Mouse (Mus musculus): Measurements from ENCODE around the gene Relb. TPM values are rescaled to one million over a fixed set of nuclear protein-coding genes. Genes with fewer than 3 reads are reported as not detected.

Relb gene
- polyA plus RNA-seq (2012; ENCODE audit: insufficient read depth, insufficient read length, missing spikeins) = 7.1 and 10.5 TPM in 2 replicates

GRCm38 (mm10) chr7:19629361-19629734 lies at the start of gene Relb:
Relb (minus strand) TSS chr7:19629438.
- Histone ChIP-seq H3K4me1 (ENCODE audit: control insufficient read depth, insufficient read depth, insufficient read length, low read length) (peaks cover 3% of the 10 kb centered on the region; the same call in 1 of the 2 replicates), H3K27ac (replicated peaks; ENCODE audit: low read depth, low read length) (peak within 1 kb of the TSS; percentile 84), H3K4me3 (ENCODE audit: insufficient read depth, low read depth, low read length) (peak within 1 kb of the TSS; percentile 73)

- H3K4me1 ChIP-seq (ENCODE audit: control insufficient read depth, insufficient read depth, insufficient read length, low read length) = peaks cover 3% of the 10 kb centered on the region; the same call in 1 of the 2 replicates
- H3K27ac ChIP-seq (replicated peaks; ENCODE audit: low read depth, low read length) = no peak overlapping the region
- no peak overlapping the region for H3K4me3 ChIP-seq (ENCODE audit: insufficient read depth, low read depth, low read length)
Measured at GRCm38 (mm10) chr7:19678901-19679300, 49.7 kb upstream of the Relb start.

DNA sequence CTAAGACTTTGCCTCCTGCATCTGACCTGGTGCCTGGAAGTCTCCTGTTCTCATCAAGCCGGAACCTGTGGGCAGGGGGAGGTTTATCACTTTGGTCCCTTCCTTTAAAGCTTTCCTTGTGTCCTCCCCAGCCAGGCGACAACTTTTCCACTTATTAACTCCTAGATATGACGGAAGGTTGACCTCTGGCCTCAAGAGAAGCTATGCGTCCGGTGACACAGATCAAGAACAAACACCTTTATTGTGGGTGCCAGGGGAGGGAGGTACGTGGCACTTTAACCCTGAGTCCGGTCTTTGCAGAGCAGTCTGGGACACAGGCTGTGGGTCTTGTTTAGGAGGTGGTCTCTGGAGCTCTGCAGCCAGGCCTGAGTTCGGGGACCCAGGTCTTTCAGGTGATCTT lies 48.6 kb upstream of the Relb start, which contains the start of gene Apoc2:
Gene Apoc2 (minus strand): TSS at position 70 of the 400 bp plus-strand sequence.
- Histone ChIP-seq H3K4me1 (ENCODE audit: control insufficient read depth, insufficient read depth, insufficient read length, low read length) (peaks cover 3% of the 10 kb centered on the region; the same call in 1 of the 2 replicates), H3K27ac (replicated peaks; ENCODE audit: low read depth, low read length) (no peak within 1 kb of the TSS), H3K4me3 (ENCODE audit: insufficient read depth, low read depth, low read length) (no peak within 1 kb of the TSS)

DNA sequence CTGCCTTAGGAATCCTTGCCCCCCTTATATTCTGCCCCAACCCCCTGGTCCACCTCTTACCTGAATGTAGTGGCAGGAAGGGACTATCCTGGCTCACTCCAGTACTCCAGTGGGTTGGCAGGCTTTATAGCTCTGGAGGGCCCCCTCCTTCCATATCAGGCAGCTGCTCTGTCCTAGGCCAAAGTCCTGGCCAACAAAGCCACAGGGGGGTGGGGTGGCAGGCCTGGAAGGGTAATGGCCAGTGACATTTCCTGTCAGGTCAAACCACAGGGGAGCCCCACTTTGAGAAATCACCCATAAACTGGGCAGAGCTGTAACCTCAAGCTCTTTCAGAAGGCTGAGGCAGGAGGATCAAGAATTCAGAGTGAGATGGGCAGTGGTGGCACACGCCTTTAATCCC lies 47.4 kb upstream of the Relb start:
- H3K4me1 ChIP-seq (ENCODE audit: control insufficient read depth, insufficient read depth, insufficient read length, low read length) = peaks cover 3% of the 10 kb centered on the region; the same call in 1 of the 2 replicates
- H3K4me3 ChIP-seq (ENCODE audit: insufficient read depth, low read depth, low read length) = no peak overlapping the region
- no peak overlapping the region for H3K27ac ChIP-seq (replicated peaks; ENCODE audit: low read depth, low read length)

GRCm38 (mm10) chr7:19675824-19676223 lies 46.6 kb upstream of the Relb start:
- Histone ChIP-seq H3K27ac (replicated peaks; ENCODE audit: low read depth, low read length) (no peak overlapping the region; the same call in 1 of the 2 replicates), H3K4me3 (ENCODE audit: insufficient read depth, low read depth, low read length) (no peak overlapping the region), H3K4me1 (ENCODE audit: control insufficient read depth, insufficient read depth, insufficient read length, low read length) (peaks cover 3% of the 10 kb centered on the region; the same call in 1 of the 2 replicates)

DNA sequence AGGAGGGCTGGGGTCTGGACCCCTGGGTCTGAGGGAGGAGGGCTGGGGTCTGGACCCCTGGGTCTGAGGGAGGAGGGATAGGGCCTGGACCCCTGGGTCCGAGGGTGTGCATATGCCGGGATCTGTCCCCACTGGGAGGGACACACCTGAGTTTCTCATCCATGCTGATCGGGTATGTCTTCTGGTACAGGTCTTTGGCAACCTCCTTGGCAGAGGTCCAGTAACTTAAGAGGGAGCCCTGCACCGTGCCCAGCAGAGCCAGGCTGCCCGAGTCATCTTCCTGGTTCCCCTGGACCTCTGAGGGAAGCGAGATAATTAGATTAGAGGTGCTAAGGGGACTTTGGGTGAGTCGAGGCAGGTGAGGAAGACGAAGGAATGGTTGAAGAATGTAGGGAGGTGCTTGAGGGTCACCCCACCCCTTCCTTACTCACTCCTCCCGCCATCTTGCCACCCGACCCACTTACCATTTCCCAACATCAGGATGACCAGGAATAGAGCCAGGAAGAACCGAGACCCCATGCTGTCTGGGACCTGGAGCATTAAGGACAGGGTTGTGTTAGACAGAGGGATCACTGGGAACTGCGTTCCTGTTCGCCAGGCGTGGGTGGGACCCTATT lies 44.0 kb upstream of the Relb start:
- H3K4me1 ChIP-seq (ENCODE audit: control insufficient read depth, insufficient read depth, insufficient read length, low read length) = peaks cover 3% of the 10 kb centered on the region; the same call in 1 of the 2 replicates
- H3K27ac ChIP-seq (replicated peaks; ENCODE audit: low read depth, low read length) = no peak overlapping the region
- H3K4me3 ChIP-seq (ENCODE audit: insufficient read depth, low read depth, low read length) = no peak overlapping the region

- Histone ChIP-seq H3K4me1 (ENCODE audit: control insufficient read depth, insufficient read depth, insufficient read length, low read length) (peaks cover under 1% of the 10 kb centered on the region; the same call in 1 of the 2 replicates), H3K4me3 (ENCODE audit: insufficient read depth, low read depth, low read length) (no peak overlapping the region), H3K27ac (replicated peaks; ENCODE audit: low read depth, low read length) (no peak overlapping the region)
Measured at GRCm38 (mm10) chr7:19671511-19671910, 42.3 kb upstream of the Relb start.

- Histone ChIP-seq H3K4me1 (ENCODE audit: control insufficient read depth, insufficient read depth, insufficient read length, low read length) (no peaks in the 10 kb centered on the region), H3K4me3 (ENCODE audit: insufficient read depth, low read depth, low read length) (peak overlapping the region; percentile 16; the same call in 1 of the 2 replicates), H3K27ac (replicated peaks; ENCODE audit: low read depth, low read length) (peak overlapping the region; percentile 88)
Measured at GRCm38 (mm10) chr7:19668947-19669721, 39.9 kb upstream of the Relb start.

DNA sequence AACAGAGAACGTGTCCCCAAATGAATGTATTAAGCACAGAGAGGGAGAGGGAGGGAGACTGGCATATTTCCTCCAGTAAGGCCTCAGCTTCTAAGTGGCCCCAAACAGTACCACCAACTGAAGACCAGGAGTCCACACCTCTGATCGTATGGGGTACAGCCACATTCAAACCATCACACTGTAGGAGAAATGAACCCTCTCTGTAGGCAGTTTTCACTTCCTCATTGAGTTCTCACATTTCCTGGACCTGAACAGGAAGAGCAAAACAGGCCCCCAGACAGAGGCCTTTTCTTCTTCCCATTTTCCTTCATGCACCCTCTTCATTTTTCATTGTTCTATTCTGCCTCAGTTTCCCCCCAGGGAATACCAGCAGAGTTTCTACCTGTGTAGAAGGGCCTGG lies 38.2 kb upstream of the Relb start:
- Histone ChIP-seq H3K4me3 (ENCODE audit: insufficient read depth, low read depth, low read length) (no peak overlapping the region), H3K27ac (replicated peaks; ENCODE audit: low read depth, low read length) (peak overlapping the region; percentile 58), H3K4me1 (ENCODE audit: control insufficient read depth, insufficient read depth, insufficient read length, low read length) (peaks cover 8% of the 10 kb centered on the region)

DNA sequence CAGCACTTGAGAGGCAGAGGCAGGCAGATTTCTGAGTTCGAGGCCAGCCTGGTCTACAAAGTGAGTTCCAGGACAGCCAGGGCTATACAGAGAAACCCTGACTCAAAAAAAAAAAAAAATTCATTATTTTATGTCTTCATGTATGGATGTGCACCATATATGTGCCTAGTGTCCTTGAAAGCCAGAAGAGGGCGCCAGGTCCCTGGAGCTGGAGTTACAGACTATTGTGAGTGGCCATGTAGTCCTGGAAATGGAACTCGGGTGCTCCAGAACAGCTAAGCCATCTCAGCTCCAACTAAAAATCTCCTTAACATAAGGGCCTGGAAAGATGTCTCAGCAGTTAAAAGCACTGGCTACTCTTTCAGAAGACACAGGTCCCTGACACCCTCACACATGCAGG lies 37.5 kb upstream of the Relb start:
- Histone ChIP-seq H3K4me1 (ENCODE audit: control insufficient read depth, insufficient read depth, insufficient read length, low read length) (peaks cover 8% of the 10 kb centered on the region), H3K27ac (replicated peaks; ENCODE audit: low read depth, low read length) (peak overlapping the region; percentile 58), H3K4me3 (ENCODE audit: insufficient read depth, low read depth, low read length) (no peak overlapping the region)

DNA sequence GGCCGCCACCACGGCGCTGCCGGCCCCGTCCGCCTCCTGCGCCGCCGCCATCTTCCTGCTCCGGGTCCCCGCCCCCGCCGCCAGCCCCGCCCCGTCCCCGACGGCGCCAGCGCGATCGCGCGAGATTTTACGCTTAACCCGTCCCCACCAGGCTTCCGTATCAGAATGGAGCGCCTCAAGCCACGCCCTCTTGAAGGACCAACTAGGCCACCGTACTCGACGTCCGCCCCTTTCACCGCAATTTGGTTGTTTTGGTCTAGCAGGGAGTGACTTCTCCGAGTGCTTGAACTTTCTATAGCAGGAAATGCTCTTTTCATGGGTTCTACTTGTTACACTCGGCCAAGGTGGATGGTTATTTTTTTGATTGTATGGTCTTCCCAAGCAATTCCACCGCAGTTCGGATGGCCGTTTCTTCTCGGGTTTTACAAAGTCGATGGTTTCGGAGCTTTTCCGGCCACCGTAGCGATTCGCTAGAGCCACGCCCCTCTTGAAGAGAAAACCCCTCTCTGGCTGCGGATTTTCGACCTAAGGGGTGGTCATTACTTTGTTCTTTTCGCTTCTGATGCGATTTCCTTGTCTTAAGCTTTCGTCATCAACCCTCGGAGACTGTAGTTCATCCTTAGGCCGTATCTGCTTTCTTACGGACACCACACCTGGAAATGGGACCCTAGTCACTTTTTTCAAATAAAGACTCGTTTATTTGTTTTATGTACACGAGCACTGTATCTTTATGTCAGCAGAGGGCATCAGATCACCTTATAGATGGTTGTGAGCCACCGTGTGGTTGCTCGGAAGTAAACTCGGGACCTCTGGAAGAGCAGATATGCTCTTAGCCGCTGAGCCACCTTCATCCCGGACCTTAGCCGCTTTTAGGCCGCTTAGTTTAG lies 36.0 kb upstream of the Relb start, which contains the start of gene Clptm1:
Gene Clptm1 (minus strand): TSS at position 79 of the 887 bp plus-strand sequence.
- Histone ChIP-seq H3K27ac (replicated peaks; ENCODE audit: low read depth, low read length) (peak within 1 kb of the TSS; percentile 94), H3K4me3 (ENCODE audit: insufficient read depth, low read depth, low read length) (peak within 1 kb of the TSS; percentile 86), H3K4me1 (ENCODE audit: control insufficient read depth, insufficient read depth, insufficient read length, low read length) (peaks cover 8% of the 10 kb centered on the region)

DNA sequence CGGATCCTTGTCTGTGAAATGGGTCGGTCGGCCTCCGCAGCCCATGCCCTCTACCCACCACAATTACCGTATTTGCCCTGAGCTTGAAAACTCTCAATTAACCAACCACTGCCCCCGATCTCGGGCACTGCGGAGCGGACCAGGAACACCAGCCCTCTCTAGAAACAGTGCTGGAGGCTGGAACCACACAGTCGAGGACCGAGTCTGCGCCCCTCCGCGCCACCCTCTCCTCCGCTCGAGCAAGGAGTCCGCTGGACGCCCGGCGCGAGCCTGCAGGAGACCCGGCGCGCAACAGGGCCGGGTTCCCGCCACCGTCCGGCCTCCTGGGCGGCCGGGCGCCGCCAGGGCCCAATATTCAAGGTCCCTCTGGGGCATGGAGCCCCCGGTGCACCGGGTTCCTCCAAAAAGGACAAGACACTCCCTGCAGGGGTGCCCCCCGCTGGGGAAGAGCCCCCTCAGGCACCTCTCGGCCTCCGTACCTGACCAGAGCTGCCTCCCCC lies 35.3 kb upstream of the Relb start:
- Histone ChIP-seq H3K4me1 (ENCODE audit: control insufficient read depth, insufficient read depth, insufficient read length, low read length) (peaks cover 8% of the 10 kb centered on the region), H3K27ac (replicated peaks; ENCODE audit: low read depth, low read length) (no peak overlapping the region; the same call in 1 of the 2 replicates), H3K4me3 (ENCODE audit: insufficient read depth, low read depth, low read length) (peak overlapping the region; percentile 86)

- H3K4me3 ChIP-seq (ENCODE audit: insufficient read depth, low read depth, low read length) = peak overlapping the region; percentile 86
- H3K27ac ChIP-seq (replicated peaks; ENCODE audit: low read depth, low read length) = no peak overlapping the region
- peaks cover 8% of the 10 kb centered on the region for H3K4me1 ChIP-seq (ENCODE audit: control insufficient read depth, insufficient read depth, insufficient read length, low read length)
Measured at GRCm38 (mm10) chr7:19663940-19664339, 34.7 kb upstream of the Relb start.

- Histone ChIP-seq H3K4me3 (ENCODE audit: insufficient read depth, low read depth, low read length) (no peak overlapping the region), H3K27ac (replicated peaks; ENCODE audit: low read depth, low read length) (no peak overlapping the region), H3K4me1 (ENCODE audit: control insufficient read depth, insufficient read depth, insufficient read length, low read length) (0 out of 2 replicates have a peak, but pooled peaks cover 7% of the 10 kb centered on the region)
Measured at GRCm38 (mm10) chr7:19652614-19653013, 23.4 kb upstream of the Relb start.
